Mouse (Mus musculus) hindbrain, embryonic 14.5 days (tissue): ENCODE measurements around the gene Dpp3. TPM values are rescaled to one million over a fixed set of nuclear protein-coding genes. Genes with fewer than 3 reads are reported as not detected.

ENCODE experiments used
- ATAC-seq: fragments of 200-750 bp; cut with Nextera tagmentation; 2 replicates; pipeline ENCODE4 v1.8.0; 2017; ENCODE audit warnings: moderate number of reproducible peaks, mild to moderate bottlenecking, moderate TSS enrichment, moderate library complexity; ENCODE audit not compliant: low FRiP score
- DNase-seq: peaks from one replicate; pipeline ENCODE4 v3.0.0-alpha.2; 2015; ENCODE audit warnings: low spot score
- H3K27ac ChIP-seq: fragments of 300-500 bp; sonication (generic); 2 replicates; pipeline ENCODE4 v1.5.1; 2014; ENCODE audit warnings: mild to moderate bottlenecking, moderate library complexity
- H3K27me3 ChIP-seq: fragments of 300-500 bp; sonication (generic); 2 replicates; pipeline ENCODE4 v1.6.1; 2014; ENCODE audit warnings: mild to moderate bottlenecking, low read length, mixed read lengths; ENCODE audit not compliant: control insufficient read depth, insufficient read depth
- H3K36me3 ChIP-seq: fragments of 300-500 bp; sonication (generic); replicated peaks from 2 replicates; pipeline ENCODE4 v1.6.1; 2014; ENCODE audit not compliant: control insufficient read depth, insufficient read depth
- H3K4me1 ChIP-seq: fragments of 300-500 bp; sonication (generic); replicated peaks from 2 replicates; pipeline ENCODE4 v1.6.1; 2014; ENCODE audit warnings: antibody characterized with exemption, low read length, mixed read lengths; ENCODE audit not compliant: control insufficient read depth, insufficient read depth
- H3K4me2 ChIP-seq: fragments of 300-500 bp; sonication (generic); replicated peaks from 2 replicates; pipeline ENCODE4 v1.6.1; 2014; ENCODE audit warnings: mild to moderate bottlenecking, moderate library complexity
- H3K4me3 ChIP-seq: fragments of 300-500 bp; sonication (generic); replicated peaks from 2 replicates; pipeline ENCODE4 v1.5.1; 2014; ENCODE audit warnings: mild to moderate bottlenecking, low read length
- H3K9ac ChIP-seq: fragments of 300-500 bp; sonication (generic); 2 replicates; pipeline ENCODE4 v1.6.1; 2014
- H3K9me3 ChIP-seq: fragments of 300-500 bp; sonication (generic); 2 replicates; pipeline ENCODE4 v1.6.1; 2016; ENCODE audit warnings: low read length; ENCODE audit not compliant: control insufficient read depth
- WGBS: fragments of 180-500 bp; shearing (Covaris S2); extraction: QIAGEN DNeasy Blood & Tissue Kit; methylation state at CpG from one replicate; pipeline ENCODE4 v1.1.7; 2014; 5-methylcytosine and 5-hydroxymethylcytosine counted together
- polyA plus RNA-seq: library from polyadenylated mRNA; unstranded; fragments of >200 nt; fragmentation: Nextera tagmentation; extraction: Ambion mirVana; gene quantifications from 2 replicates; pipeline ENCODE4 v1.2.1, GENCODE M21; 2014

Gene Dpp3
- polyA plus RNA-seq, 1 experiment from 2014 or later = 90.7 TPM

DNA sequence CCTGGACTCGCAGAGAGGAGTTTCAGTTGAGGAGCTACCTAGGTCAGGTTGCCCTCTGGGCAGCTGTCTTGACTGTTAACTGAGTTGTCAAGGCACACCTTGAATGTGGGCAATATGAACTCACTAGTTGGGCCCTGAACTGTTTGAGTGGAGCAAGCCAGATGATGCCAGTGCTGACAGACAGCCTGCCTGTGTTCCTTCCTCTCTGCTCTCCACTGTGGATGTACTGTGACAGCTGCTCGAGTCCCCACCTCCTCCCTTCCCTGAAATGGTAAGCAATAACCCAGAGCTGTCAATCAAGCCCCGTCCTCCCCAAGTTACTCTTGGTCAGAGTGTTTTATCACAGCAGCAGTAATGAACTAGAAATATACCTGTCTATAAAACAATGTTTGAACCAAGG is 28.2 kb downstream of the Dpp3 start:
- H3K4me2 ChIP-seq = no peak overlapping the region
- H3K27ac ChIP-seq = no peak overlapping the region
- peaks cover 65% of the 10 kb centered on the region for H3K36me3 ChIP-seq
- ATAC-seq = no peak
- 79% methylated on average over 3 of the region's 3 CpGs for WGBS
- H3K9ac ChIP-seq = no peak overlapping the region
- no peak overlapping the region for H3K4me3 ChIP-seq
- H3K27me3 ChIP-seq = no peaks in the 10 kb centered on the region
- no peaks in the 10 kb centered on the region for H3K9me3 ChIP-seq
- DNase-seq = no peak
- H3K4me1 ChIP-seq = no peaks in the 10 kb centered on the region

DNA sequence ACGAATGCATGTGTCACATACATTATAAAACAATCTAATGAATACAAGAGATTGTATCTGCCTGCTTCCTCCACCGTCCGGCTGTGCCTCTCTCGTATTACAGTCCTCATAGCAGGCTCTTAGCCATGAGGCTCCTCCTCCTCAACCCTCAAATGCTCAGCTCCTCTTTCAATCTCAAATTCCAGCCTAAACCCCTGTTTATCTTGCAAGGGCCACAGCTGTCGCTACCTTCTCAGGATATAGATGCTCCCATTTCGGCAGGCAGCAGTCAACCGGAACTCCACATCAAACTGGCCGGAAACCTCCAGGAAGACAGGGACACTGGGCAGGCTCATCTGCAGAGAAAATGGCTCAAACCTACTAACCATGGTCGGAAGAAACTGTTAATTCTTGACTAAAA is 29.1 kb downstream of the Dpp3 start:
- ATAC-seq (no peak), DNase-seq (no peak)
- Histone ChIP-seq H3K27ac (no peak overlapping the region), H3K4me3 (no peak overlapping the region), H3K9ac (no peak overlapping the region), H3K9me3 (no peaks in the 10 kb centered on the region), H3K36me3 (peaks cover 65% of the 10 kb centered on the region), H3K4me2 (no peak overlapping the region), H3K27me3 (no peaks in the 10 kb centered on the region), H3K4me1 (no peaks in the 10 kb centered on the region)
- WGBS = 86% methylated on average over 9 of the region's 9 CpGs

DNA sequence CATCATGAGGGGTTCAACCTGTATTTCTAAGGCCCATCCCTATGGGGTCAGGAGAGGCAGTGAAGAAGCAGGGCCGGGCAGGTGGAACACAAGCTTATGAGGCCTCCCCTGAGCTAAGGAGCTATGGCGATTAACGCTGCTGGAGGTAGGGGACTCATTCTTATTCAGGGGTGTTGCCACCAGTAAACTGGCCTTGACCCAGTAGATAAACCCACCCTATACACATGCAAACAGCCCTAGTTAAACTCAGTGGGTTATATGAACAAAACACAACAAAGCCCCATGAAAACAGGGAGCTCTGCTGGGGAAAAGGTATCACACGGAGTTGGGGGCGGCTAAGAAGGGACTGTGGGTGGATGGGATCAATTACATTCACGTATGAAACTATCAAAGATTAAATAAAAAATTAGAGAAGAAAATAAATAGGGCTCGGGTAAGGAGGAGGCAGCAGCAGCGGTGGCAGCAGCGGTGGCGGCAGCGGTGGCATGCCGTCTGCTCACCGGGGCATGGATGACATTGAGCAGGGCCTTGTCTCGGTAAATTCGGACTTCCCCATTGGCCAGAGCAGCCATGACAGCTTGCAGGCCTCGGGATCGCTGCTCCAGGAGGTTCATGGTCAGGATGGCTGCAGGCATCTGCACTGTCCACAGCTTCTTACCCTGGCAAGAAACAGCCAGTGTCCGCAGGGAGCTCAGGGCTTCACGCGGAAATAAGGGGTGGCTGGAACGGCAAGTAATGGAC is 31.1 kb downstream of the Dpp3 start:
- no peak overlapping the region for H3K4me3 ChIP-seq
- H3K4me1 ChIP-seq = no peaks in the 10 kb centered on the region
- H3K27me3 ChIP-seq = no peaks in the 10 kb centered on the region
- H3K9me3 ChIP-seq = no peaks in the 10 kb centered on the region
- H3K27ac ChIP-seq = no peak overlapping the region
- 48% methylated on average over 21 of the region's 21 CpGs for WGBS
- no peak overlapping the region for H3K9ac ChIP-seq
- DNase-seq (no peak), ATAC-seq (no peak)
- peaks cover 64% of the 10 kb centered on the region for H3K36me3 ChIP-seq
- H3K4me2 ChIP-seq = no peak overlapping the region

- H3K36me3 ChIP-seq = peaks cover 49% of the 10 kb centered on the region
- WGBS = 82% methylated on average over 3 of the region's 3 CpGs
These were observed 36.3 kb downstream of the Dpp3 start for GRCm38 (mm10) chr19:4891798-4892197.

GRCm38 (mm10) chr19:4889791-4890190 is 38.3 kb downstream of the Dpp3 start:
- no peaks in the 10 kb centered on the region for H3K9me3 ChIP-seq
- DNase-seq (no peak), ATAC-seq (no peak)
- no peaks in the 10 kb centered on the region for H3K27me3 ChIP-seq
- H3K9ac ChIP-seq = no peak overlapping the region
- no peaks in the 10 kb centered on the region for H3K4me1 ChIP-seq
- H3K4me2 ChIP-seq = no peak overlapping the region
- H3K4me3 ChIP-seq = no peak overlapping the region
- peaks cover 41% of the 10 kb centered on the region for H3K36me3 ChIP-seq
- no peak overlapping the region for H3K27ac ChIP-seq
- 88% methylated on average over 10 of the region's 10 CpGs for WGBS

More at GRCm38 (mm10) chr19:4891798-4892197, 36.3 kb downstream of the Dpp3 start:
- Histone ChIP-seq H3K9me3 (no peaks in the 10 kb centered on the region), H3K4me2 (no peak overlapping the region), H3K4me1 (no peaks in the 10 kb centered on the region), H3K4me3 (no peak overlapping the region), H3K9ac (no peak overlapping the region), H3K27me3 (no peaks in the 10 kb centered on the region), H3K27ac (no peak overlapping the region)
- ATAC-seq (no peak), DNase-seq (no peak)

GRCm38 (mm10) chr19:4883961-4884360 is 44.1 kb downstream of the Dpp3 start:
- H3K36me3 ChIP-seq = peaks cover 18% of the 10 kb centered on the region; the same call in 1 of the 2 replicates
- no peaks in the 10 kb centered on the region for H3K9me3 ChIP-seq
- ATAC-seq (no peak), DNase-seq (no peak)
- no peak overlapping the region for H3K9ac ChIP-seq
- WGBS = 88% methylated on average over 4 of the region's 4 CpGs
- no peak overlapping the region for H3K27ac ChIP-seq
- H3K4me3 ChIP-seq = no peak overlapping the region
- H3K4me2 ChIP-seq = no peak overlapping the region
- H3K27me3 ChIP-seq = no peaks in the 10 kb centered on the region
- H3K4me1 ChIP-seq = peaks cover 5% of the 10 kb centered on the region

- H3K4me1 ChIP-seq = peaks cover 14% of the 10 kb centered on the region
- peaks cover 18% of the 10 kb centered on the region; the same call in 1 of the 2 replicates for H3K36me3 ChIP-seq
- peak overlapping the region; percentile 93 for H3K4me3 ChIP-seq
- no peaks in the 10 kb centered on the region for H3K27me3 ChIP-seq
- peak overlapping the region; percentile 91 for H3K9ac ChIP-seq
- H3K9me3 ChIP-seq = no peaks in the 10 kb centered on the region
- H3K27ac ChIP-seq = no peak overlapping the region
- ATAC-seq = no peak
- peak overlapping the region; percentile 93 for H3K4me2 ChIP-seq
- WGBS = 69% methylated on average over 10 of the region's 10 CpGs
- DNase-seq = no peak
These were observed 48.8 kb downstream of the Dpp3 start for GRCm38 (mm10) chr19:4879324-4879703.

- ATAC-seq (peak; percentile 98), DNase-seq (peak; percentile 95)
- Histone ChIP-seq H3K36me3 (peaks cover 13% of the 10 kb centered on the region; the same call in 1 of the 2 replicates), H3K9me3 (no peaks in the 10 kb centered on the region), H3K27ac (peak within 1 kb of the TSS; percentile 67), H3K4me3 (peak within 1 kb of the TSS; percentile 93), H3K4me1 (peaks cover 14% of the 10 kb centered on the region), H3K27me3 (no peaks in the 10 kb centered on the region), H3K9ac (peak within 1 kb of the TSS; percentile 91), H3K4me2 (peak within 1 kb of the TSS; percentile 93)
- 2% methylated on average over 52 of the region's 52 CpGs for WGBS
These were observed 49.4 kb downstream of the Dpp3 start, which contains the start of gene Zdhhc24 for GRCm38 (mm10) chr19:4878405-4879323. Gene Zdhhc24 (plus strand): TSS chr19:4878668.

GRCm38 (mm10) chr19:4877785-4878184 is 50.3 kb downstream of the Dpp3 start, which contains the start of gene Actn3:
Gene Actn3 (minus strand): TSS chr19:4877909.
- 4% methylated on average over 17 of the region's 17 CpGs for WGBS
- Histone ChIP-seq H3K27me3 (no peaks in the 10 kb centered on the region), H3K4me3 (peak within 1 kb of the TSS; percentile 93), H3K4me1 (peaks cover 14% of the 10 kb centered on the region), H3K36me3 (0 out of 2 replicates have a peak, but pooled peaks cover 5% of the 10 kb centered on the region), H3K9me3 (no peaks in the 10 kb centered on the region), H3K4me2 (peak within 1 kb of the TSS; percentile 93), H3K9ac (peak within 1 kb of the TSS; percentile 91), H3K27ac (peak within 1 kb of the TSS; percentile 67)
- DNase-seq (no peak), ATAC-seq (no peak)
